Mouse (Mus musculus) bone marrow, adult 2 months (tissue): ENCODE measurements around the gene Qrfp. TPM values are rescaled to one million over a fixed set of nuclear protein-coding genes. Genes with fewer than 3 reads are reported as not detected.

ENCODE experiments used
- H3K27ac ChIP-seq: fragments of 200-500 bp; 2 replicates; pipeline ENCODE4 v1.5.1; 2012; ENCODE audit warnings: low read depth, mild to moderate bottlenecking, control low read depth, inconsistent platforms, low read length; ENCODE audit not compliant: control insufficient read depth, poor library complexity, insufficient read depth
- H3K4me1 ChIP-seq: fragments of 200-500 bp; 2 replicates; pipeline ENCODE4 v1.6.1; 2011; ENCODE audit warnings: low read length; ENCODE audit not compliant: control insufficient read depth, insufficient read depth
- H3K4me3 ChIP-seq: fragments of 200-500 bp; replicated peaks from 2 replicates; pipeline ENCODE3; 2011; ENCODE audit warnings: mild to moderate bottlenecking, low read depth, low read length, control low read depth; ENCODE audit not compliant: control insufficient read depth
- CTCF ChIP-seq: fragments of 200-500 bp; IDR thresholded peaks from 2 replicates; pipeline ENCODE4 v1.5.1; 2011; ENCODE audit warnings: low read length, control low read depth; ENCODE audit not compliant: control insufficient read depth, insufficient read depth
- POLR2A ChIP-seq: fragments of 200-500 bp; IDR thresholded peaks from 2 replicates; pipeline ENCODE4 v1.6.1; 2011; ENCODE audit warnings: low read depth, mild to moderate bottlenecking, control low read depth, low read length, borderline replicate concordance; ENCODE audit not compliant: control insufficient read depth
- WGBS: fragments of 180-500 bp; shearing (Covaris S2); methylation state at CpG from one replicate; pipeline ENCODE4 v1.1.7; 2018; 5-methylcytosine and 5-hydroxymethylcytosine counted together
- polyA plus RNA-seq: library from polyadenylated mRNA; stranded (reverse); fragments of >200 nt; gene quantifications from 2 replicates; pipeline ENCODE4 v1.2.4, GENCODE M21; 2011; ENCODE audit warnings: low replicate concordance; ENCODE audit not compliant: missing spikeins, insufficient read depth, insufficient read length

Qrfp gene
- 0.85 TPM in 1 of 2 replicates, not detected in the other for polyA plus RNA-seq

DNA sequence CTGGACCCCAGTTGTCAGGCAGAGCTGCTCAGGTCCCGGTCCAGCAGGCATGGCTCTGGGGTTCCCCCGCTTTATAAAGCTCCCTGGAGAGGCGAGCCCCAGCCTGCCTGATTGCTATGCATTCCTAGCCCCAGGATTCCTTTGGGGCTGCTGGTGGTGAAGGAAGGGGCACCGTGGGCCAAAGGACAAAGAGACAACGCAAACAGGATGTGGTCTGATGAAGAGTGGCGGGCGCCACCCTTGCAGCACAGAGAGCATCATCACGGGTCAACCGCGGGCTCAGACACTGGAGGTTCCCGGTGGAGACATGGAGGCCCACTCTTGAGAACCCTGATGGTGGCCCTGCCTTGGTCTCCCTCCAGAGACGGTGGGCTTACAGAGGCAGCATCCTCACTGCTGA is at the start of gene Qrfp:
TSS of gene Qrfp (minus strand) at position 137 of the 400 bp plus-strand sequence.
- TF ChIP-seq POLR2A (no peak), CTCF (no peak)
- Histone ChIP-seq H3K4me3 (peak within 1 kb of the TSS; percentile 34), H3K4me1 (no peaks in the 10 kb centered on the region; the same call in none of the 2 replicates), H3K27ac (peak within 1 kb of the TSS; percentile 43)
- WGBS = 22% methylated on average over 12 of the region's 12 CpGs

DNA sequence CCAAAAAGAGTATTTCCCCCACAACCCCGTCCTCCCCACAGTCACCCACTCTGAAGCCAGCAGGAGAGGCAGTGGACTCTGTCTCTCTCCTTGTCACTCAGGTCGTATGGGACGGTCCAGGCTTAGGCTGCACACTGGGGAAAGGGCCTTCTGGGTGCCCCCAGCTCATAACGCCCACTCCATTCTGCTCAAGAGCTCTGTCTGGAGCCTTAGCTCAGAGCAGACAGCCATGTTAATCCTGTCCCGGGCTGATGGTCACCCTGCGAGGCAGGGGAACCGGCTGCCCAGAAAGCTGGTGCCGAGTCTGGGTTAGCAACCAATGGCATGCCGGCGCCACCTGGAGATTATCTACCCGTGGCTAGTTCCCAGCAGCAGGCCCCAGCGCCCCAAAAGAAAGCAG is 48.1 kb upstream of the Qrfp start:
- TF ChIP-seq CTCF = no peak
- no peak for TF ChIP-seq POLR2A
- WGBS = 76% methylated on average over 12 of the region's 12 CpGs

DNA sequence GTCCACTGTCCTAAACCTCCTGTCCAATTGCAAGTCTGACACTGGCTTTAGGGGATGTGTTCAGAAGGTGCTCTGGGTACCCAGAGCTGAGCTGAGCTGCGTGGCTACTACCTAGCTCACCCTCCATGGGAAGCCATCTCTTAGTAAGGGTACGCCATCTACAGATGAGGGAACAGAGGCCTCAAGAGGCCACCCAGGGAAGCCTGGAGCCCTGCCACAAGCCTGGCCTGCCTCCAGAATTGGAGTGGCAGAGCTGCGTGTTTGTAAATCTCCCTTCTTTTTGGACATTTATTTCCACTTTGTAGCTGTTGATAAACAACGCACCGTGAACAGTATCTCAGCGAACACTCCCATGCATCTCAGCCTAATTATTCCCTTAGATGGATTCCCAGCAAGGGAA is 46.8 kb upstream of the Qrfp start:
- no peak for TF ChIP-seq CTCF
- TF ChIP-seq POLR2A = no peak
- Histone ChIP-seq H3K4me3 (no peak overlapping the region), H3K27ac (no peak overlapping the region), H3K4me1 (no peaks in the 10 kb centered on the region; the same call in 1 of the 2 replicates)
- 67% methylated on average over 6 of the region's 6 CpGs for WGBS

More for the DNA sequence above, 48.1 kb upstream of the Qrfp start:
- H3K4me1 ChIP-seq = no peaks in the 10 kb centered on the region; the same call in 1 of the 2 replicates
- H3K27ac ChIP-seq = no peak overlapping the region
- H3K4me3 ChIP-seq = no peak overlapping the region

DNA sequence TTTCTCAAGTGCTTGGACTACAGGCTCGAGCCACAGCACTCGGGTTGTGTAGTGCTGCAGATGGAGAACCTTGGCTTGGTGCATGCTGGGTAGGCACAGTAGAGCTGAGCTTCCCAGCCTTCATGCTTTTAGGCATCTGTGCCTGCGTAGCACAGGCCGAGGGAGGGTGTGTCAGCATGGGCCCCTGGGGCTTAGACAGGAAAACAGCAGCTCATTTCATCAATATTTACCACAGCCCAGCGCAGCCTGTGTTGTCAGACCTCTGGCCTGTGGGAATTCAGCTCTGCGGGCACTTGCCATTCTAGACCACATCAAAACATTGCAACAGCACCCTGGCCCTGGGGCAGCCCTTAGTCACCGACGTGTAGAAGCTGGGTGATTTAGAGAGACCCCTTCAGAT is 45.6 kb upstream of the Qrfp start:
- Histone ChIP-seq H3K4me1 (no peaks in the 10 kb centered on the region; the same call in 1 of the 2 replicates), H3K4me3 (no peak overlapping the region), H3K27ac (no peak overlapping the region)
- 41% methylated on average over 8 of the region's 8 CpGs for WGBS
- TF ChIP-seq POLR2A (no peak), CTCF (no peak)

DNA sequence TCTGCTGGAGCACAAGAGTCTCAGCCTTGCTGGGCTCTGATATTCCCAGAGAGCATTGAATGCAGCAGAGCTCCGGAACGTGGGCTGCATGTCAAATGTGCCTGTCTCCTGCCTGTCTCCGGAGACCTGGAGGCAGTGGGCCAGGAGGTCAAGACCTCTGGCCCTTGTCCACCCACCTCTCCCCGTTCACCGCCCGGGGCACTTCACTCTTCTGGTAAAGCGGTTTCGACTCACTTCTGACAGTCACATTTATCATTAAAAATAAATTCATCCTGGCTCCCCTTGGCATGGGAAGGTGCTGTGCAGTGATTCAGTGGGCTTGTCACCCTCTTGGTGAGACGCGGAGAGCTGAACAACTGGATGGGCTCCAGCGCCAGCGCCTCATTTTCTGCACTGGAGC is 39.8 kb upstream of the Qrfp start:
- 83% methylated on average over 12 of the region's 12 CpGs for WGBS
- H3K4me3 ChIP-seq = no peak overlapping the region
- no peak for TF ChIP-seq CTCF
- TF ChIP-seq POLR2A = no peak

DNA sequence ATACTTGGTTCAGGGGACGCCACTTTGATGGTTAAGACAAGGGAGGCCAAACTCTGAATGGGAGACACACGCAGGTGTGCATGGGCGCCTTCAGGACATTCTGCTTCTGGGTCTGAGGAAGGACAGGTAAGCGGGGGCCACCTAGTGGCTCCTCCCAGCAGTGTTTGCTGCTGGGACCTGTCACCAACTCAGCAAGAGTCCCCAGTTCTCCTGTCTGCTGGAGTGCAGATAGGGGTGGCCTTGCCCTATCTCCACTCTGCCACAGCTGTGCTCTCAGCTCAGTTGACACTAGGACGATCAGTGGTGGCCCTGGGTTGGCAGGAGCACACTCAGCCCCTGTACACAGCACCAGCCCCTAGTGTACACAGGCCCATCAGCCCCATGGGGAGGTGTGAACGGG is 37.5 kb upstream of the Qrfp start:
- H3K4me1 ChIP-seq = no peaks in the 10 kb centered on the region
- TF ChIP-seq CTCF (peak; percentile 49; the same call in 1 of the 2 replicates), POLR2A (no peak)
- WGBS = 29% methylated on average over 6 of the region's 6 CpGs
- H3K4me3 ChIP-seq = no peak overlapping the region
- H3K27ac ChIP-seq = no peak overlapping the region

More for the DNA sequence above, 39.8 kb upstream of the Qrfp start:
- Histone ChIP-seq H3K27ac (no peak overlapping the region), H3K4me1 (no peaks in the 10 kb centered on the region)

DNA sequence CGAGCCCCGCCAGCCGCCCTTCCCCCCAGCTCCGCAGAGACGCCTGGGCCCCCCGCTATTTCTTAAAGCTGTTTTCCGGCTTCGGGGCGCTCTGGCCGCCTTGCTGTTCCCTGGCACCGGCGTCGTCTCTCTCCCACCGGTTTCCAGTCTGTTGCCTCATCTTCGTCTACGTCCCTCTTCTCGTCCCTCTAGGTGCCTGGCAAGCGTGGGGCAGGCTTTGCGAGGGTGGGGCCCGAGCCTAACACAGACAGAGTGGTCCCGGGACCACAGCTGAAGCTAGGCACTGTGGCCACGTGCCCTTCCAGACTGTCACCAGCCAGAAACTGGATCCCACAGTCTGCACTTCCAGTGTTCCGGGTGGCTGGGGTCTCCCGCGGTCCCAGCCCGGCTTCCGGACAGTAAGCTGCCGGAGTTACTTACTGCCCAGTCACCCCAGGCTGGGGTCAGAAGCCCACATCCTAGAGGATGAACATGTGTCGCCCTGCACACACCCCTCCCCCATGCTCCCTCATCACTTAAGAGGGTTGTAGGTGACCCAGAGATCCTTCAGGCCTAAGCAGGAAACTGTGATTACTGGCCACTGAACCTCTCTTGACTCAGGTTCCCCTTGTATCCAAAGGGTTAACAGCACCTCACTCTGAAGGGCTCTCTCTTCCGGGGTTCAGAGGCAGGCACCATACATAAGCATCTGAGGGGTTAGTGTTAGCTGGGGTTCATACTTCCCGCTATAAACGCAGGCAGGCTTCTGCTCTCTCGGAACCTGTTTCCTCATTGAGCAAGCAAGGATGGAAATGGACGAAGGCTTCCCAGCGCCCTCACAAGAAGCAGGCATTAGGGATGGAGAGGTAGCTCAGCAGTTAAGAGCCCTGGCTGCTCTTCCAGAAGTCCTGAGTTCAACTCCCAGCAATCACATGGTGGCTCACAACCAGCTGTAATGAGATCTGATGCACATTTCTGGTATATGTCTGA is 36.6 kb upstream of the Qrfp start:
- TF ChIP-seq CTCF (no peak), POLR2A (no peak)
- Histone ChIP-seq H3K27ac (no peak overlapping the region), H3K4me3 (no peak overlapping the region), H3K4me1 (no peaks in the 10 kb centered on the region)
- 4% methylated on average over 35 of the region's 35 CpGs for WGBS

DNA sequence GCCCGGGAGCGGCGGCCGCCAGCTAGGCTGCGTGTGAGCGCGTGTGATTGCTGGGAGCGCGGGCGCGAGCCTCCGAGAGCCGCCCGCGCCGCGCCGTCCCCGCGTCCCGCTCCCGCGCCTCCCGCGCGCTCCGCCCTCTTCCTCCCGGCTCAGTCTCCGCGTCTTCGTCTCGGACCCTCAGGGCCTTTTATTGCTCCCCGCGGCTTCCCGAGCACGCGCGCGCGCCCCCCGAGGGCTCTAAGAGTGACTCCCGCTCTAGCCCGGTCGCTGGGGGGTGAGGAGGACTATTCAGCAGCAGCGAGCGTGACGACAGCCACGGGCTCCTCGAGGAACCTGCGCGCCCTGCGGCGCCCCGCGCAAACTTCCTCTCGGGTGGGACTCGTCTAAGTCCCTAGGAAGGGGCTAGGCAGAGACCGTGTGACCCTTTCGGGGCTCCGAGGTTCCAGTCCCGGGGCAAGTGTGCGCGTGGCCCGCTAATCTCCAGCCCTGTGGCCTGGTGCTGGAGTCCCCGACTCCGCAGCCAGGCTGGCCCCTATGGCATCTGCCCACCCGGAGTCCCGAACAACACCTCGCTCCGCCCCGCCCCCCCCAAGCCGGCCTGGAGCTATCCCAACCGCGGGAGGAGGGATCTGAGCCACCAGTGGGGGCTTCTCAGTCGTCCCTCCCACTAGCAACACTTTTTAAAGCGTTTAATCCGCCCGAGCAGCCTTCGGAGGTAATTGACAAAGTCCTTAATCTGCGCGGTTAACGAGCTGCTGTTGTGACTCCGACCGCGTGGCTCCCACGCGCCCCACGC is 35.7 kb upstream of the Qrfp start, which contains the start of gene Fibcd1:
TSS of gene Fibcd1 (minus strand) at position 110 of the 796 bp plus-strand sequence.
- Histone ChIP-seq H3K4me3 (no peak within 1 kb of the TSS), H3K4me1 (no peaks in the 10 kb centered on the region), H3K27ac (no peak within 1 kb of the TSS)
- no peak for TF ChIP-seq POLR2A
- TF ChIP-seq CTCF = no peak
- WGBS = 1% methylated on average over 83 of the region's 88 CpGs

DNA sequence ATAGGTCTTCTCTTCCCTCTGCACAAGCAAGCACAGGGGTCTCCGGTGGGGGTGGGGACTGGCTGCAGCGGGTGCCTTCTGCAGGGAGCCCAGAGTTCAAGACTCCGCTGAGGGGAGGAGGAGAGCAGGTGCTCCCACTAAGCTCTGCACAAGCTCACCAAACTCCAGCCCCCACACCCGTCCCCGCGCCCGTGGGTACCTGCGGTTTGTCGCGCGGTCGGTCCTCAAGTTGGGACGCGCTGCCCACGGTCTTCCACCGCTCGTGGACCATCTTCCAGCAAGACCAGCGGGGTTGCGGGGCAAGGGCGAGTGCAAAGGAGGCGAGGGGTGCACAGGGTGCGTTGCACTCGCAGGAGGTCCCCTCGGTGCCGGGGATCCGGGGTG is 35.1 kb upstream of the Qrfp start:
- TF ChIP-seq CTCF = no peak
- no peak for TF ChIP-seq POLR2A
- 6% methylated on average over 26 of the region's 26 CpGs for WGBS
- Histone ChIP-seq H3K4me1 (no peaks in the 10 kb centered on the region), H3K4me3 (no peak overlapping the region), H3K27ac (no peak overlapping the region)
